Mouse (Mus musculus) ES-E14 (cell line): ENCODE measurements at regions not wholly inside any gene's neighbourhood (a gene's known extent, or its start where the extent isn't known, plus 50 kb on each side); places are given as distances from the start of the nearest gene placed in this dataset.

Experiments
- DNase-seq: peaks from one replicate; pipeline ENCODE4 v3.0.0-alpha.2; 2013; ENCODE audit warnings: low read depth, low spot score
- H3K27ac ChIP-seq: 2 replicates; pipeline ENCODE4 v1.5.1; 2012; ENCODE audit warnings: low read depth, mild to moderate bottlenecking, low read length, moderate library complexity, mixed read lengths; ENCODE audit not compliant: poor library complexity, insufficient read depth, severe bottlenecking
- H3K36me3 ChIP-seq: 2 replicates; pipeline ENCODE4 v1.6.1; 2012; ENCODE audit warnings: mild to moderate bottlenecking, low read length, moderate library complexity, mixed read lengths; ENCODE audit not compliant: control insufficient read depth, poor library complexity, insufficient read depth, severe bottlenecking
- H3K4me1 ChIP-seq, 2 experiments: fragments of 150-350 bp in 1 of 2; sonication (generic) in 1 of 2; 2 replicates each; pipeline ENCODE4 v1.6.1; 2012; ENCODE audit warnings: low read length in 2 of 2, mild to moderate bottlenecking in 1 of 2, mixed read lengths in 1 of 2; ENCODE audit not compliant: control insufficient read depth in 2 of 2, insufficient read depth in 2 of 2, poor library complexity in 1 of 2
- H3K4me3 ChIP-seq, 2 experiments: fragments of 150-350 bp in 1 of 2; sonication (generic) in 1 of 2; 2 replicates each; pipeline ENCODE4 v1.5.1; 2012; ENCODE audit warnings: low read length in 2 of 2, low read depth in 1 of 2, mild to moderate bottlenecking in 1 of 2, mixed read lengths in 1 of 2; ENCODE audit not compliant: insufficient read depth in 1 of 2, poor library complexity in 1 of 2, severe bottlenecking in 1 of 2
- H3K9ac ChIP-seq: 2 replicates; pipeline ENCODE4 v1.6.1; 2012; ENCODE audit warnings: low read depth, mild to moderate bottlenecking, low read length, mixed read lengths; ENCODE audit not compliant: poor library complexity, insufficient read depth, severe bottlenecking
- H3K9me3 ChIP-seq: fragments of 150-350 bp; sonication (generic); 2 replicates; pipeline ENCODE4 v1.6.1; 2012; ENCODE audit warnings: low read depth, mild to moderate bottlenecking, low read length; ENCODE audit not compliant: control insufficient read depth, insufficient read depth
- CHD2 ChIP-seq: IDR thresholded peaks from 2 replicates; pipeline ENCODE4 v1.6.1; 2014; ENCODE audit warnings: mild to moderate bottlenecking, low read depth, low read length, inconsistent platforms
- HCFC1 ChIP-seq: IDR thresholded peaks from 2 replicates; pipeline ENCODE4 v1.6.1; 2012; ENCODE audit warnings: low read length, inconsistent platforms, borderline replicate concordance; ENCODE audit not compliant: insufficient read depth
- MAFK ChIP-seq: IDR thresholded peaks from 2 replicates; pipeline ENCODE4 v1.6.1; 2014; ENCODE audit warnings: mild to moderate bottlenecking, low read depth, low read length, inconsistent platforms; ENCODE audit not compliant: insufficient read depth
- ZC3H11A ChIP-seq: IDR thresholded peaks from 2 replicates; pipeline ENCODE4 v1.6.1; 2012; ENCODE audit warnings: low read depth, mild to moderate bottlenecking, inconsistent platforms, low read length, borderline replicate concordance
- ZNF384 ChIP-seq: IDR thresholded peaks from 2 replicates; pipeline ENCODE4 v1.6.1; 2012; ENCODE audit warnings: low read depth, low read length, inconsistent platforms
- in situ Hi-C, 2 experiments: fragments of 600-800 bp; cut with MboI; formaldehyde crosslinking; loops; one replicate each; pipeline ENCODE4 v1.15.1; 2025; ENCODE audit warnings: low sequenced_read_pairs in 2 of 2, inconsistent platforms in 1 of 2; ENCODE audit not compliant: unreplicated experiment in 2 of 2

- DNase-seq: no peak
Observed at GRCm38 (mm10) chr4:105626371-105627320, 163.0 kb upstream of the Gm12728 start.

GRCm38 (mm10) chr4:105629581-105629980, 160.1 kb upstream of the Gm12728 start:
- no peak for DNase-seq
- no peak overlapping the region for H3K9ac ChIP-seq
- H3K4me3 ChIP-seq: no peak overlapping the region
- no peaks in the 10 kb centered on the region for H3K9me3 ChIP-seq
- no peaks in the 10 kb centered on the region for H3K4me1 ChIP-seq
- in situ Hi-C loops: no loop called here
- H3K27ac ChIP-seq: no peak overlapping the region
- no peak for TF ChIP-seq HCFC1
- no peak for TF ChIP-seq MAFK
- TF ChIP-seq ZC3H11A: no peak
- no peak for TF ChIP-seq CHD2
- TF ChIP-seq ZNF384: no peak
- H3K36me3 ChIP-seq: no peaks in the 10 kb centered on the region

More at GRCm38 (mm10) chr4:105626371-105627320, 163.0 kb upstream of the Gm12728 start:
- Histone ChIP-seq H3K27ac (no peak overlapping the region), H3K9ac (no peak overlapping the region), H3K9me3 (no peaks in the 10 kb centered on the region), H3K4me3 (no peak overlapping the region), H3K4me1 (no peaks in the 10 kb centered on the region), H3K36me3 (no peaks in the 10 kb centered on the region)
- TF ChIP-seq MAFK: no peak
- TF ChIP-seq ZC3H11A: no peak
- no peak for TF ChIP-seq CHD2
- no peak for TF ChIP-seq ZNF384
- TF ChIP-seq HCFC1: no peak
- in situ Hi-C loops: no loop called here

GRCm38 (mm10) chr4:105630595-105631369, 158.9 kb upstream of the Gm12728 start:
- Histone ChIP-seq H3K9me3 (no peaks in the 10 kb centered on the region), H3K9ac (no peak overlapping the region), H3K4me1 (no peaks in the 10 kb centered on the region), H3K4me3 (no peak overlapping the region), H3K27ac (no peak overlapping the region), H3K36me3 (no peaks in the 10 kb centered on the region)
- TF ChIP-seq ZC3H11A (no peak), HCFC1 (no peak), ZNF384 (no peak), MAFK (no peak)
- no peak for DNase-seq
- in situ Hi-C loops: no loop called here

- DNase-seq: no peak
- Histone ChIP-seq H3K9ac (no peak overlapping the region), H3K9me3 (no peaks in the 10 kb centered on the region), H3K27ac (no peak overlapping the region), H3K4me3 (no peak overlapping the region), H3K36me3 (no peaks in the 10 kb centered on the region), H3K4me1 (no peaks in the 10 kb centered on the region)
- no peak for TF ChIP-seq MAFK
- TF ChIP-seq ZNF384: no peak
- TF ChIP-seq ZC3H11A: no peak
- no peak for TF ChIP-seq CHD2
- TF ChIP-seq HCFC1: no peak
- in situ Hi-C loops: no loop called here
Observed at GRCm38 (mm10) chr4:105632581-105633358, 156.9 kb upstream of the Gm12728 start.
